Mouse (Mus musculus) left cerebral cortex, adult 8-10 months (tissue): Measurements from ENCODE around the gene Zfp281. TPM values are rescaled to one million over a fixed set of nuclear protein-coding genes. Genes with fewer than 3 reads are reported as not detected.
A peak's percentile ranks its signal among the peaks of the same experiment; 100 is the strongest.

Experiments
- DNase-seq, 2 experiments: peaks; one replicate each; pipeline ENCODE4 v3.0.0; 2022; ENCODE audit warnings: low spot score in 2 of 2
- total RNA-seq, 4 experiments: library from RNA; stranded (reverse); gene quantifications; 2 replicates each; pipeline ENCODE4 v1.2.4; 2022

Zfp281 gene
- total RNA-seq, 4 experiments from 2014 or later = 33.5 to 34.4 (median 33.7) TPM

DNA sequence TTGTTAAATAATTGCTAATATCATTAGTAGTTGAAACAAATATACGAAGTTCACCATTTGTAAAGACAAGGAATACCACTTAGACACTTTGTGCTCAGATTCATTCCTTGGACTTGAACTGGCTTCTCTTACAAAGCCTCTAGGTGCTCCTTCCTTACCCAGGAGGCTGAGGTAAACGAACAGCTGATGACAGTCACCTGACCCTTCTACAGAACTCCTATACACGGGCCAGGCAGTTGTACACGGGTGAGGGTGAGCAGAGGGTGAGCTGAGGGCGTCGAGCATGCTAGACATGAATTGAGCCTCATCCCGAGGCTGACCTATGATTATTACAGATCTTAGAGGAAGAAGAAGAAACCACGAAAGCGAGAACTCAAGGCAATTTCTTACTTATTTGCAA, 12.9 kb upstream of the Zfp281 start:
- DNase-seq = no peak

DNA sequence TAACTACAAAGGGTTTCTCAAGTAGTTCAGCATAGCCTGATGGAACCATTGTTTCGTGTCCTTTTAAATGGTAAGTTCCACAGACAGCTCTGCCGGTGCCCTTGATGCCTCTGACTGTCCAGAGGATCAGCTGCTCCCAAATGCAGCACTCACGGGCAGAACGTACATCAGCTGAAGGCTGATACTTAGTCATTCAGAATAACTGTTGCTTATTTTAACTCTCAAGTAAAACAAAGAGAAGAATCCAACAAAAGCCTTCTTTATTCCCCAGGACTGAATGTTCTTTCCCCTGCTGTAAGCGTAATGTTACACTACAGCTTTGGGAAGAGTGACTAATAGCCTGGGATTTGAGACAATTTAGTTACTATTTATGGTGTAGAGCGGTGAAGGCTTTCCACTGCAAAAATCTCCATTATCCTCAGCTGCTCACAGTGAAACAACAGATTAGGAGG, 11.4 kb upstream of the Zfp281 start:
- DNase-seq = no peak

DNA sequence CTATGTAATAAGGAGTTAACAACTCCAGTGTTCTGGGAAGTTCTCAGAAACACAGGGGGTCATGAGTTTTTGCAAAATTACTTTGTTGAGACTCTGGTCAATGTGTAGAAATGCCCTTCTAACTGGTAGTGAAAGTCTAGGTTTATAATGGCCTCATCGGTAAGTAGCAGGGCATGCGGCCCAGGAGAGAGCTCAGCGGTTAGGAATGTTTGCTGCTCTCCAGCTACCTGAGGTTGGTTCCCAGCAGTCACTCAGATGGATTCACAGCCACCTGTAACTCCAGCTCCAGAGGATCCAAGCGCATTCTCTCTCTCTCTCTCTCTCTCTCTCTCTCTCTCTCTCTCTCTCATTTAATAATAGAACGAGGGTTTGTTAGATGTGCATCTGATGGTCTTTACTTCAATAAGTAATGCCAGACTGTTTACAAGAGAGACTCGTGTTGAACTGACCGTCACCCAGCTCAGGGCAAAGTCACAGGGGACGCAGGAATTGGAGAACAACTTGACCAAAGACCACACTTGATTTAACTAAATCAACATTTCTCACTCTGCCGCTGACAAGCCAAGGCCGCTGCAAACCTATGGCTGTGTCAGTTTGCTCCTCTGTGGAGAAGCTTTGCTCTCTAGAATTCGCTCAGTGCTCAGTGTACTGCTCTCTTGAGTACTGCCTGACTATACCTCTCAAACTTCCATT, 9.8 kb upstream of the Zfp281 start:
- no peak for DNase-seq

DNA sequence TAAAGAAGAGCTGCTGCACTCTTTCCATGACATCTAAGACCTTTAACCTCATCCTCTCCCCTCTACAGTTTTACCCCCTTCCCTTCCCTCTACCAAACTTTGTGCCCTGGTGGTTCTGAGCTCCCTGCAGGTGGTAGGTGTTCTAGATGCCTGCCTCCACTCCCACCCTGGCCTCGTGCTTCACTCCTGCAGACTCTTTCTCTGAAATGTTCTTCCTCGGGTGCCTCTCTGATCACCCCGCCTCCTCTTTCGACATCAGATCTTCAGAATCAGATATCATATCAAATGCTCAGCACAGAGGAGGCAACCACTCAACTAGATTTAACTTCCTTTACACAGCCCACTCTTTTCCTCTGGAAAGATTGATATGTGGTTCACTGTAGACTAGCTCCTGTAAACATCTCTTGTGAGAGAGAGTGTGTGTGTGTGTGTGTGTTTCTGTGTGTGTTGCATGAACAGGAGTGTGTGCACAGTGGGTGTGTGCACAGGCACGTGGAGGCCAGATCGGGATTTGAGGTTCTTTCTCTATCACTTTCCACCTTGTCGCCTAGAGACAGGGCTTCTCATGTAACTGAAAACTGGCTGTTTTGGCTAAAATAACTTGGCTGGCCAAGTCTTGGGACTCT, 7.4 kb upstream of the Zfp281 start:
- DNase-seq = no peak

DNA sequence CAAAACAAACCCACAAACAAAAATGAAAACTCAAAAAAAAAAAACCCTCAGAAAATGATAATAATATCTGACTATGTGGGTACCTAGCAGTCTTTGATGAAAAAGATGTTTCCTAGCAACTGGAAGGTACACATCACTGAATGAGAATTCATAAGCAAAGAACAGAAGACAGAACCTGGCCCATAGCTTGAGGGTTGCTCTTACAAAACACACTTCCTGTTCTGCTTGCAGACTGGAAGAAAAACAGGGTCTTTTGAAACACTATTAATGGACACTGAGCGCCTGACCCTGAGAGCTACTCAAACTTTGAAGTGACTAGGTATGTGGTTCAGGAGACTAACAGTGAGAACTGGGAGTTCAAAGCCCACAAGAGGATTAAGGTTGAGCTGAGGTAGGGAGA, 6.1 kb upstream of the Zfp281 start:
- no peak for DNase-seq

DNA sequence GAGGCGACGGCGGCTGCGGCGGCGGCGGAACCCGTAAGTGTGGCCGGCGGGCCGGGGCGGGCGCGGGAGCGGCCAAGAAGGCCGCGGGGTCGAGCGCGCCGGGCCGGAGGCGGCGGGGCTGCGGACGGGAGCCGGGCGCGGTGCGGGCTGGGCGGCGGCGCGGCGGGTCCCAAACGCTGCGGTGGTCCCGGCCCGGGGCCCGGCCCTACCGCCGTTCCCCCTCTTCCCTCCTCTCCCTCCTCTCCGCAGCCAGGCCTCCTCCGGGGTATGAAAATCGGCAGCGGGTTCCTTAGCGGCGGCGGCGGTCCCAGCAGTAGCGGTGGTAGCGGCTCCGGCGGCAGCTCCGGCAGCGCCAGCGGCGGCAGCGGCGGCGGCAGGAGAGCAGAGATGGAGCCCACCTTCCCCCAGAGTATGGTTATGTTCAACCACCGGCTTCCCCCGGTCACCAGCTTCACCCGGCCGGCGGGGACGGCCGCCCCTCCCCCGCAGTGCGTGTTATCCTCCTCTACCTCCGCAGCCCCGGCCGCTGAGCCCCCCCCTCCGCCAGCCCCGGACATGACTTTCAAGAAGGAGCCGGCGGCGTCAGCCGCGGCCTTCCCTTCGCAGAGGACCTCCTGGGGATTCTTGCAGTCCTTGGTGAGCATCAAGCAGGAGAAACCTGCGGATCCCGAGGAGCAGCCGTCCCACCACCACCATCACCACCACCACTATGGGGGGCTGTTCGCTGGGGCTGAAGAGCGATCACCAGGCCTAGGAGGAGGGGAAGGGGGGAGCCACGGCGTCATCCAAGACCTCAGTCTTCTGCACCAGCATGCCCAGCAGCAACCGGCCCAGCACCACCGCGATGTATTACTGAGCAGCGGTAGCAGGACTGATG, 556 bp downstream of the Zfp281 start:
- DNase-seq = peak; percentile 25 to 41

DNA sequence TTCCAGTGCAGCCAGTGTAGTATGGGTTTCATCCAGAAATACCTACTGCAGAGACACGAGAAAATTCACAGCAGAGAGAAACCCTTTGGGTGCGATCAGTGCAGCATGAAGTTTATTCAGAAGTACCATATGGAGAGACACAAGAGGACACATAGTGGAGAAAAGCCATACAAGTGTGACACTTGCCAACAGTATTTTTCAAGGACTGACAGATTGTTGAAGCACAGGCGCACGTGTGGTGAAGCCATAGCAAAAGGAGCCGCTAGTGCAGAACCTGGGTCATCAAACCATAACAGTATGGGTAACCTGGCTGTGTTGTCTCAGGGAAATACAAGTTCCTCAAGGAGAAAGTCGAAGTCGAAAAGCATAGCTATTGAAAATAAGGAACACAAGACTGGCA, 1.4 kb downstream of the Zfp281 start:
- no peak for DNase-seq

DNA sequence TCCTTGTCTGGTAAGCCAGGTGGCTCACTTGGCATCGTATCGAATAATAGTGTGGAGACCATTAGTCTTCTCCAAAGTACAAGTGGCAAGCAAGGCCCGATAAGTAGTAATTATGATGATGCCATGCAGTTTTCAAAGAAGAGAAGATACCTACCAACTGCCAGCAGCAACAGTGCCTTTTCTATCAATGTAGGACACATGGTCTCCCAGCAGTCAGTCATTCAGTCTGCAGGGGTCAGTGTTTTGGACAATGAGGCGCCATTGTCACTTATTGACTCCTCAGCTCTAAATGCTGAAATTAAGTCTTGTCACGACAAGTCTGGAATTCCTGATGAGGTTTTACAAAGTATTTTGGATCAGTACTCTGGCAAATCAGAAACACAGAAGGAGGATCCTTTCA, 2.1 kb downstream of the Zfp281 start:
- no peak for DNase-seq

DNA sequence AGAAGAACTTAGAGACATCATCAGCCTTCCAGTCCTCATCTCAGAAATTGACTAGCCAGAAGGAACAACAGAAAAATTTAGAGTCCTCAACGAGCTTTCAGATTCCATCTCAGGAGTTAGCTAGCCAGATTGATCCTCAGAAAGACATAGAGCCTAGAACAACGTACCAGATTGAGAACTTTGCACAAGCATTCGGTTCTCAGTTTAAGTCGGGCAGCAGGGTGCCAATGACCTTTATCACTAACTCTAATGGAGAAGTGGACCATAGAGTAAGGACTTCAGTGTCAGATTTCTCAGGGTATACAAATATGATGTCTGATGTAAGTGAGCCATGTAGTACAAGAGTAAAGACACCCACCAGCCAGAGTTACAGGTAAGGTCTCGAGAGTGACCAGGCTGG, 2.9 kb downstream of the Zfp281 start:
- no peak for DNase-seq

DNA sequence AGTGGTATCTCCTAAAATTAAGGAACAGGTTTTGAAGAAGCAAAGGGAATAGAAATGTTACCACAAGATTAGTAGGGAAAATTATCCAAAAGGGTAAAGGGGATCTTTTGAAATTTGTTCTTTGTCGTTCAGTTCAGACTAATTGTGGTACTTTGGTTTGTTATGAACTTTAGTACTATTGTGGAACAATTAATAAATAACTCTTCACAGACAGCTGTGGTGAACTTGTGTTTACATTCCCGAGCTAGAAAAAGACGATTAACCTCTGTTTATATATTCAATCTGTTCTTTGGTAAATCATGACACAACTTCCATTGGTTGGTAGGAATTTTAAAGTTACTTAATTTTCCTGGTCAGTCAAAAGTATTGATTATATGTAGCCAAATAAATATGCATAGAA, 8.2 kb downstream of the Zfp281 start:
- no peak for DNase-seq

DNA sequence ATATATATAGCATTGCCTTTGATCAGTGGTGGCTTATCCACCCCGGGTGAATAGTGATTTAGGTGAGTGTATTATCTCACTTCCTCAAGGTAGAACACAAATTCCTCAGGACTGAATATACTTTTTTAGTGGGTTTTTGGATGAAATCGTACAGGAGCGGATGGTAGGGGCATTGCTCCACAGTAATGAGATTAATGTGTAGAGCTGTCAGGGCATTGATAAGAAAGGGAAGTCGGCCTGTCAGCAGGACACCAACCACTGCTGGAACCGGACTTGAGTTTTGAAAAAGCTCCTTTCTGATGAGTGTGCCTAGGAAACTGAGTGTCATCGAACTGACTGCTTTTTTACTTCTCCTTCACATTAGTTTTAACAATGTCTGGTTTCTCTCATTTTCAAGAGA, 10.9 kb downstream of the Zfp281 start:
- DNase-seq = no peak

DNA sequence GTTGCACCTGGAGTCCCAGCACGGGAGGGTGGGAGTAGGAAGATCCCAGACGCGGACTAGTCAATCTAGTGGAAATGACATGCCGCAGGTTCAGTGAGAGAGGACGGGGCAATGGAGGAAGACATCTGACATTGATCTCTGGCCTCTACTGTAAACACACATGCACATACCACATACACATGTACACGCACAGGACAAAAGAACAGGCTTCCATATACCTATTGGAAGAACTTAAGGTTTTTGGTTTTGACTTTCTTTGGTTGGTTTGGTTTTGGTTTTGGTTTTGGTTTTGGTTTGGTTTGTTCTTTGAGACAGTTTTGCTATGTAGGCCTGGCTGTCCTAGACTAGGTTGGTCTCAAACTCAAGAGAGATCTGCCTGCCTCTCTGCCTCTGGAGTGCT, 12.2 kb downstream of the Zfp281 start:
- no peak for DNase-seq

DNA sequence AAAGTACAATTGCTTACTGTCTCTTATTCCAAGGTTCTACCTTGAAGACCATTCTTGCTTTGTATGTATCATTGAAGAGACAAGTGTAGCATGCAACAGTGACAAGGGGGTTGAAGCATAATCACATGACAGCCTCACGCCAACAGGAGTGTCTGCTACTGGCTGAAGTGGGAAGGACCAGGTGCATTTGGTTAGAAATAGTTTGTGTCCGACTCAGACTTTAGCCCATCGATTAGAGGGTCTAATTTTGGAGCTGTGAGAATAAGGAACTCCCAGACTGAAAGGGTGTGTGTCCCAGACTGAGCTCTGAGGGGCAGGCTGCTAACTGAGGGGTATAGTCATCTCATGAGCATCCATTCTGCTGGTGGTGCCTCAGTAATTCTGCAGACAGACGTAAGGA, 13.0 kb downstream of the Zfp281 start:
- no peak for DNase-seq

DNA sequence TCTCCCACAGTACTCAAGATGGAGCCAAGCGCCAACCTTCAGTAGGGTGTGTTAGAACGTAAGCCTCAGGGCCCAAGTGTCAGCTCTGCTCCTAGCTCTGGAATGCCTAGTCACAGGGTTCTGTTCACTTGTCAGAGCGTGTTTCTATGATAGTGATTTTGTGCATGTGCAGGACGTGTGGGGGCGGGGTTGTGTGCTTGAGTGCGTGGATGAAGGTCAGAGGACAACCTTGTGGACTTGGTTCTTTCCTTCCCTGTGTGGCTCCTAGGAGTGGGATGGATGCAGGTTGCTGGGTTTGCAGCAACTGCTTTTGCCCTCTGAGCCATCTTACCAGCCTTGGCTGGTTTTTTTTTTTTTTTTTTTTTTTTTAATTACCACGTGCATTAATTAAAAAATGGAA, 13.5 kb downstream of the Zfp281 start:
- DNase-seq = no peak

DNA sequence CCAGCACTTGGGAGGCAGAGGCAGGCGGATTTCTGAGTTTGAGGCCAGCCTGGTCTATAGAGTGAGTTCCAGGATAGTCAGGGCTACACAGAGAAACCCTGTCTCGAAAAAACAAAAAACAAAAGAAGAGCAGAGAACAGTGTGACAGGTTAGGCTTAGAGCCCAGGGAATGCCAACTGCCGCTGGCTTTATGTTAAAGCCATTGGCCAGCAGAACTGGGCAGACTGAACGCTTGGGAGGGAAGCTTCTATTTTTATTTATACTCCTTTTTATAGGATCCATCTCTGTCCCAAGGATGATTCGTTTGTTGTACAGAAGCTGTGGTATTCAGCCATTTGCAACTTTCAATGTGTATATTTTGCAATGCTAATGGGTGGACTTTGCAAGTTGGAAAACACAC, 14.0 kb downstream of the Zfp281 start:
- no peak for DNase-seq

DNA sequence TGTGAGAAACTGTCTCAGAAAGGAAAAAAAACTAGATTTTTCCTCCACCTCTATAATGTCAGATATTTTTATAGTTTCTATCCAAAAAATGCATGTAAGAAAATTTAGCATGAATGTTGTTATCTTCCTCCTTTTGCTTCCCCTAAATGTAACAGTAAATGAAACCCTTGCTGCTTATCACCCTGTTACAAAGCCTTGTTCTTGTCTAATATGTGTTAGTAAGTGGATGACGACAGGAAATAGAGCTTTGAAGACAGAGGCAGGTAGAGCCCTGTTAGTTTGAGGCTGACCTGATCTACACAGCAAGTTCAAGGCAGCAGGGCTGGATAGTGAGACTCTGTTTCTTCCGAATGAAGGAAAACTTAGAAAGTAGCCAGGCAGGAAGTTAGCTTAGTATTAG, 14.5 kb downstream of the Zfp281 start:
- DNase-seq = no peak

DNA sequence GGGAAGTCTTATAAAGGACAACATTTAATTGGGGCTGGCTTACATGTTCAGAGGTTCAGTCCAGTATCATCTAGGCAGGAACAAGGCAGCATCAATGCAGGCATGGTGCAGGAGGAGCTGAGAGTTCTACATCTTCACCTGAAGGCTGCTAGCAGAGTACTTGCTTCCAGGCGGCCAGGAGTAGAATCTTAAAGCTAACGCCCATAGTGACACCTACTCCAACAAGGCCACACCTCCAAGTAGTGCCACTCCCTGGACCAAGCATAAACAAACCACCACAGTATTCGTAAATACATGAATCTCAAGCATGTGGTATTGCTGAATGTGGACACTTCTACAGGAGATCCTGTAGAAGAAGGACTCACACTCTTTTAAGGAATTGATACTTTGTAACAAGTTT, 18.0 kb downstream of the Zfp281 start:
- DNase-seq = no peak

DNA sequence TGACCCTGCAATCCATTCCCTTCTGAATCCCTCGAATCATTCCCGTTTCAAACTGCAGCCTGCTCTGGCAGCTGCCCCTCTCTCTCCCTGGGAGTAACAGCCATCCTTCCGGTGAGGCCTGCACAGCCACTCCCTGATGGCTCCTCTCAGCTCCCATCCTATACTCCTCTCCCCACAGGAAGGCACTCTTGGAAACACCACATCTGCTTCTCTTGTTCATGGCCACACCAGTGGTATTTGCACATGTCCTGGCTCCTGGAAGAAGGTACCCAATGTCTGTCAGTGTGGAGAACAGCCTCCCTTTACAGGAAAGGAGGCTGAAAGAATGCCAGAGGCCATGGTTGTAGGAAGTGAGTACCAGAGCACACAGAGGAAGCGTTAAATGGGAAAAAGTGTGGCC, 19.8 kb downstream of the Zfp281 start:
- DNase-seq = no peak

DNA sequence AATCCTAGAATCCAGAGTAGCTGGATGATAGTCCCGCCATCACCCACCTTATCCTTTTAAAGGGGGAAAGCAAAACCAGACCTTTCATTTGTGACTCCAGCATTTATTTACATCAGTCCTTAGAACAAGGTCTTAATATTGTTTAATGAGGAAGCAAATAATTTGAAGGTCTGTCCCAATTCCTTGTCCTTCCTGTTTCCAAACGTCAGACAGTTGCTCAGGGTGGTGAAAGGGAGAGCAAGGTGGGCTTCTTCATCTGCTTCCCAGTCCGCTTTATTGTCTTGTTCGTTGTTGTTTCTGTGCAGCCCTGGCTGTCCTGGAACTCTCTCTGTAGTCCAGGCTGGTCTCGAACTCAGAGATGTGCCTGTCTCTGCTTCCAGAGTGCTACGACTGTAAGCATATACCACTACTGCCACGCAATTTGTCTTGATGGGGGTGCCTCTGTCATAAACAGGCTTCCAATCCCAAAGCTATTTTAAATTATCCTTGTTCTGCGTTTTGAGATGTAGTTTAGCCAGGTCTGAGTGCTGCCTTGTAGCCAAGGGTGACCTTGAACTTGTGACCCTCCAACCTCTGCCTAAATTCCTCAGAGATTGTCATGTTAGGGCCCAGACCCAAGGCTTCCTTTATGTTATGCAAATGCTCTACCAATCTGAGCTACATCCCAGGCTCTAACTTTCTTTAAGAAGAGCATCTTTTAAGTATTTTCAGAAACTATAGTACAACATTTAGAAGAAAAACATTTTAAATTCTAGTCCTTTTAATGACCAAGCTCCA, 21.3 kb downstream of the Zfp281 start:
- no peak for DNase-seq

DNA sequence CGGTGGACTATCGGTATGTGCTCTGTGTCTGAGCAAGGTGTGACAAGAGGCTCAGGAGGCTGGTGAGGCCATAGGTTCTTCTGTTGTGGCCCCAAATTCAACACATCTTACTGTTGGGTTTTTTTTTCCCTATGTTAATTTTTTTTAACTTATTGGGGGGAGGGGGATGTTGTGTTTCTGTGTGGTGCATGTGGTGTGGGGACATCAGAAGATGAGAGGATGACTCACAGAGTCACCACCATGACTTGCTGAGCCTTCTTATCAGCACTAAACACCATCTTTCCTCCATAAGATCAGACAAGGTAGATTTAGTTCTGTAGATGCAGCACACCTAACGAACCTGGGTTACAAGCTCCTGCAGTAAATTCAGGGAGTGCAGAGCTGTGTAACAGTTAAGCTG, 27.4 kb downstream of the Zfp281 start:
- no peak for DNase-seq

DNA sequence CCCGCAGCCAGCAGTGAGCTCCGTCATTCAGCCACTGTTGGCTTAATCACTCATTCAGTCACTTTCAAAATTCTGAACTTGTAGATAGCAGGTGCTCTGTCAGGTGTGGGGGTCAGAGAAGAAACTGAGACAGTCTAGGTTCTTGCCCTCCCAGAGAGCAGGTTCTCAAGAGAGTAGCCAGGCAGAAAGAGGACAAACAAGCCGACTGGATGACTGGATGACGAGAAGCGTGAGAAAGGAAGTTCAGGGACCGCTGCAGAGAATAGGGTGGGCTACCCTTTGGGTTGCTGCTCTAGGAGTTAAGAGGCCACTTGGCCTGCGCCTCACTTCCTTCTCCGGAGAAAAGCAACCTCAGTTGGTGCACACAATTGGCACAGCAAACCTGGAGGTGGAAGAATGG, 28.8 kb downstream of the Zfp281 start:
- no peak for DNase-seq

DNA sequence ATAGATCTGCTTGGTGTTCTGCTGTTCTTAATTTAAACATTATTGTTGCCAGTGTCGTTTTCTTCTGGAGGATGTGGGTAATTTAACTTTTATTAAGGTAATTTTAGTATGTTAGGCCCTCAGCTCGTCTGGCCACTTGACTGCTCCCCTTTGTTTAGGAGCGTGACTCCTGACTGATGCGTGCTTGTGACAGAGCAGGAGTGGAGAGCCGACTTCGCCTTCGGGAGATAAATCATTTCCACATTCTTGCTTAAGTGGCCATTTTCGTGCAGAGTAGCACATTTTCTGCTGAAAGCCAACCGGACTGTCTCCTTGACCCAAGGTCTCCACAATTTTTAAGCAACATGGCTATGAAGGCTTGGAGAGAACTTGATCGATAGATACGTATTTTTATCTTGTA, 29.7 kb downstream of the Zfp281 start:
- no peak for DNase-seq
